Mouse (Mus musculus): ENCODE data around the gene Pilra. TPM values are rescaled to one million over a fixed set of nuclear protein-coding genes. Genes with fewer than 3 reads are reported as not detected.

Gene Pilra
- polyA plus RNA-seq, 1 experiment from 2014 or later, result 2.8 TPM

- Histone ChIP-seq H3K27ac (ENCODE audit: low read length) (peak overlapping the region; percentile 56), H3K4me1 (ENCODE audit: control insufficient read depth, insufficient read depth, low read length) (peaks cover 28% of the 10 kb centered on the region), H3K4me3 (ENCODE audit: low read length) (no peak overlapping the region), H3K27me3 (replicated peaks; ENCODE audit: control insufficient read depth, insufficient read depth, low read length) (no peaks in the 10 kb centered on the region), H3K9ac (ENCODE audit: low read depth, low read length) (no peak overlapping the region), H3K9me3 (ENCODE audit: control insufficient read depth, low read length) (no peaks in the 10 kb centered on the region), H3K36me3 (ENCODE audit: control insufficient read depth, insufficient read depth, low read length) (peaks cover 4% of the 10 kb centered on the region), H3K4me2 (ENCODE audit: low read depth, low read length) (no peak overlapping the region)
- WGBS, result 28% methylated on average over 5 of the region's 5 CpGs
- peak; percentile 43 for ATAC-seq
Measured at GRCm38 (mm10) chr5:137776408-137776918, 59.6 kb downstream of the Pilra start.

DNA sequence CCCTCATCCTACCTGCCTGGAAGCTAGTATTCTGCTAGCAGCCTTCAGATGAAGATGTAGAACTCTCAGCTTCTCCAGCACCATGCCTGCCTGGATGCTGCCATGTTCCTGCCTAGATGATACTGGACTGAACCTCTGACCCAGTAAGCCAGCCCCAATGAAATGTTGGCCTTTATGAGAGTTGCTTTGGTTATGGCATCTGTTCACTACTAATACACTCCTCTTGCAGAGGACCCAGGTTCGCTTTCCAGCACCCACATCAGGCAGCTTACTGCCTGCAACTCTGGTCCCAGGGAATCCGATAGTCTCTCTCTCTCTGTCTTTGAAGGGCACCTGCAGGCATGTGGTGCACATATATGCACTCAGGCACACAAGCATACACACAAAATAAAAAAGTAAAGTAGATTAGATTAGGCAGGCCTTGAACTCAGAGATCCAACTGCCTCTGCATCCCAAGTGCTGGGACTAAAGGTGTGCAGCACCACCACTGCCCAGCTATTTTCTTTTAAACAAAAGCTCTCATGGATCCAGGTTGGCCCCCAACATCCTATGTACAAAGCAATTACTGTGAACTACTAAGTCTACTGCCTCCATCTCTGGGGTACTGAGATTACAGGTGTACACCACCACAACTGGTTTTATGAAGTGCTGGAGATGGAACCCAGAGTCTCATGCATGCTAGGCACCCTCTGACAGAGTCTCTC is 60.3 kb downstream of the Pilra start:
- WGBS, result 94% methylated on average over 2 of the region's 2 CpGs
- Histone ChIP-seq H3K9me3 (ENCODE audit: control insufficient read depth, low read length) (no peaks in the 10 kb centered on the region), H3K36me3 (ENCODE audit: control insufficient read depth, insufficient read depth, low read length) (peaks cover 2% of the 10 kb centered on the region), H3K27me3 (replicated peaks; ENCODE audit: control insufficient read depth, insufficient read depth, low read length) (no peaks in the 10 kb centered on the region), H3K4me2 (ENCODE audit: low read depth, low read length) (no peak overlapping the region), H3K27ac (ENCODE audit: low read length) (peak overlapping the region; percentile 56; the same call in 1 of the 2 replicates), H3K4me3 (ENCODE audit: low read length) (no peak overlapping the region), H3K9ac (ENCODE audit: low read depth, low read length) (no peak overlapping the region), H3K4me1 (ENCODE audit: control insufficient read depth, insufficient read depth, low read length) (peaks cover 28% of the 10 kb centered on the region)
- no peak for ATAC-seq

DNA sequence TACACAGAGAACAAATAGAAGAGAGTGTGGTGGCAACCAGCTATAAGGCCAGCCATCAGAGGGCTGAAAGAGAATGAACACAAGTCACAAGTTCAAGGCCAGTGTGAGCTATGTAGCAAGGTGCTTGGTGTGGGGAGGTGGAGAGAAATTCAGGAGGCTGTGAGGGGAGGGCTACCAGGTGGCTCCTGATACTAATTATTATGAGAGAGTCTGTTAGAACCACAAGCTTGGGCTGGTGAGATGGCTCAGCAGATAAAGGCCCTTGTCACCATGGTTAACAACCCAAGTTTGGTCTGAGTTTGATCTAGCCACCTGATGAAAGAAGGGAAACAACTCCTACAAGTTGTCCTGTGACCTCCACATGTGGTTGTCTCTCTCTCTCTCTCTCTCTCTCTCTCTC is 63.3 kb downstream of the Pilra start:
- Histone ChIP-seq H3K4me1 (ENCODE audit: control insufficient read depth, insufficient read depth, low read length) (peaks cover 10% of the 10 kb centered on the region), H3K4me3 (ENCODE audit: low read length) (no peak overlapping the region), H3K4me2 (ENCODE audit: low read depth, low read length) (no peak overlapping the region), H3K36me3 (ENCODE audit: control insufficient read depth, insufficient read depth, low read length) (no peaks in the 10 kb centered on the region), H3K27me3 (replicated peaks; ENCODE audit: control insufficient read depth, insufficient read depth, low read length) (no peaks in the 10 kb centered on the region), H3K9ac (ENCODE audit: low read depth, low read length) (no peak overlapping the region), H3K9me3 (ENCODE audit: control insufficient read depth, low read length) (no peaks in the 10 kb centered on the region), H3K27ac (ENCODE audit: low read length) (no peak overlapping the region)
- ATAC-seq, result no peak

Other genes starting within 250 kb of the Pilra start
- 25.2 and 28.1 TPM in 2 replicates for gene Mospd3, start 235.2 kb downstream of the Pilra start, polyA plus RNA-seq (2015; fragmentation: Nextera tagmentation; extraction: Ambion mirVana)
- 115 and 127 TPM in 2 replicates for gene Pcolce, start 222.5 kb downstream of the Pilra start, polyA plus RNA-seq (2015; fragmentation: Nextera tagmentation; extraction: Ambion mirVana)
- gene Fbxo24, start 207.3 kb downstream of the Pilra start, polyA plus RNA-seq (2015; fragmentation: Nextera tagmentation; extraction: Ambion mirVana), result 0.26 and 0.37 TPM in 2 replicates
- 34.5 and 37.8 TPM in 2 replicates for gene Lrch4, start 207.2 kb downstream of the Pilra start, polyA plus RNA-seq (2015; fragmentation: Nextera tagmentation; extraction: Ambion mirVana)
- gene Gm20605, start 207.1 kb downstream of the Pilra start, polyA plus RNA-seq (2015; fragmentation: Nextera tagmentation; extraction: Ambion mirVana), result 10.8 and 12.2 TPM in 2 replicates
- gene Sap25, start 194.9 kb downstream of the Pilra start, polyA plus RNA-seq (2015; fragmentation: Nextera tagmentation; extraction: Ambion mirVana), result 6.4 and 8.1 TPM in 2 replicates
- 0.23 and 0.27 TPM in 2 replicates for gene Irs3, start 190.6 kb downstream of the Pilra start, polyA plus RNA-seq (2015; fragmentation: Nextera tagmentation; extraction: Ambion mirVana)
- gene Agfg2, start 151.6 kb downstream of the Pilra start, polyA plus RNA-seq (2015; fragmentation: Nextera tagmentation; extraction: Ambion mirVana), result 18.6 and 19.8 TPM in 2 replicates
- gene Nyap1, start 94.7 kb downstream of the Pilra start, polyA plus RNA-seq (2015; fragmentation: Nextera tagmentation; extraction: Ambion mirVana), result 2.2 and 2.3 TPM in 2 replicates
- gene Tsc22d4, start 90.6 kb downstream of the Pilra start, polyA plus RNA-seq (2015; fragmentation: Nextera tagmentation; extraction: Ambion mirVana), result 116 and 122 TPM in 2 replicates
- gene Ppp1r35, start 57.4 kb downstream of the Pilra start, polyA plus RNA-seq (2015; fragmentation: Nextera tagmentation; extraction: Ambion mirVana), result 19.3 and 19.8 TPM in 2 replicates
- 7.1 and 7.4 TPM in 2 replicates for gene Mepce, start 48.6 kb downstream of the Pilra start, polyA plus RNA-seq (2015; fragmentation: Nextera tagmentation; extraction: Ambion mirVana)
- gene Zcwpw1, start 48.5 kb downstream of the Pilra start, polyA plus RNA-seq (2015; fragmentation: Nextera tagmentation; extraction: Ambion mirVana), result 11.0 and 11.8 TPM in 2 replicates
- gene Pilrb1, start 21.8 kb upstream of the Pilra start, polyA plus RNA-seq (2015; fragmentation: Nextera tagmentation; extraction: Ambion mirVana), result 1.3 and 1.8 TPM in 2 replicates
- gene Pilrb2, start 35.5 kb upstream of the Pilra start, polyA plus RNA-seq (2015; fragmentation: Nextera tagmentation; extraction: Ambion mirVana), result 1.3 and 1.8 TPM in 2 replicates
- 54.6 and 70.4 TPM in 2 replicates for gene Cyp3a13, start 85.3 kb upstream of the Pilra start, polyA plus RNA-seq (2015; fragmentation: Nextera tagmentation; extraction: Ambion mirVana)
- gene Gjc3, start 126.8 kb upstream of the Pilra start, polyA plus RNA-seq (2015; fragmentation: Nextera tagmentation; extraction: Ambion mirVana), result 0.34 and 0.50 TPM in 2 replicates
- gene Azgp1, start 145.2 kb upstream of the Pilra start, polyA plus RNA-seq (2015; fragmentation: Nextera tagmentation; extraction: Ambion mirVana), result 0.34 and 0.37 TPM in 2 replicates
- not detected in 2 replicates for gene Smok3a, start 185.0 kb upstream of the Pilra start, polyA plus RNA-seq (2015; fragmentation: Nextera tagmentation; extraction: Ambion mirVana)
- not detected in 2 replicates for gene Smok3b, start 185.1 kb upstream of the Pilra start, polyA plus RNA-seq (2015; fragmentation: Nextera tagmentation; extraction: Ambion mirVana)
- gene Smok3c, start 216.9 kb upstream of the Pilra start, polyA plus RNA-seq (2015; fragmentation: Nextera tagmentation; extraction: Ambion mirVana), result not detected in 2 replicates
- 11.1 and 12.3 TPM in 2 replicates for gene Zkscan1, start 248.8 kb upstream of the Pilra start, polyA plus RNA-seq (2015; fragmentation: Nextera tagmentation; extraction: Ambion mirVana)